Mouse (Mus musculus): ENCODE data around the gene Pde10a.

The Pde10a gene

DNA sequence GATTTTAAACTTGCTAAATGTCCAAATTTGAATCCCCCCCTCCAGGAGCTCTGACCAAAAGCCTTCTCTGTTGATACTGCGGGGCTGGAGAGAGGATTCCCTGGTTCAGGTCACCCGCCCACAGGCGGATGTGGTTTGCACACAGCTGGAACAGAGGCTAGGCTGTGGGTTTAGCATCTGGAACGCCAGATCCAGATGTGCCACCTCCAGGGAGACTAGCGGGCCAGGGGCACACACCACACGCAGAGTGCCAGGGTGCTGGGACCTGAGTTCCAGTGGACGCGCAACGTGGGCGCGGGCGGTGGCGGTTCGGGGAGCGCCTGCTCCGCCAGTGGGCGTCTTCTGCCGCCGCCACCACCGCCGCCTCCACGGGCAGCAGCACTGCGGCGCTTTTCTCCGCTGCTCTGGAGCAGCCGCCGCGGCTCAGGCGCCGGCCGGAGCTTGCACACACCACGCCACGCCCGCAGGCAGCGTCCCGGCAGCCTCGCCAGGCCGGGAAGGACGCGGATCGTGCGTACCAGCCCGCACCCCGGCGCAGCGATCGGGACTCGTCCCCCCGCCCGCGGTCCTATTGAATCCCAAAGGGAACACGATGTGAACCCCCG lies 275.4 kb downstream of the Pde10a start:
- no peak for DNase-seq (ENCODE audit: low read depth, low spot score)

DNA sequence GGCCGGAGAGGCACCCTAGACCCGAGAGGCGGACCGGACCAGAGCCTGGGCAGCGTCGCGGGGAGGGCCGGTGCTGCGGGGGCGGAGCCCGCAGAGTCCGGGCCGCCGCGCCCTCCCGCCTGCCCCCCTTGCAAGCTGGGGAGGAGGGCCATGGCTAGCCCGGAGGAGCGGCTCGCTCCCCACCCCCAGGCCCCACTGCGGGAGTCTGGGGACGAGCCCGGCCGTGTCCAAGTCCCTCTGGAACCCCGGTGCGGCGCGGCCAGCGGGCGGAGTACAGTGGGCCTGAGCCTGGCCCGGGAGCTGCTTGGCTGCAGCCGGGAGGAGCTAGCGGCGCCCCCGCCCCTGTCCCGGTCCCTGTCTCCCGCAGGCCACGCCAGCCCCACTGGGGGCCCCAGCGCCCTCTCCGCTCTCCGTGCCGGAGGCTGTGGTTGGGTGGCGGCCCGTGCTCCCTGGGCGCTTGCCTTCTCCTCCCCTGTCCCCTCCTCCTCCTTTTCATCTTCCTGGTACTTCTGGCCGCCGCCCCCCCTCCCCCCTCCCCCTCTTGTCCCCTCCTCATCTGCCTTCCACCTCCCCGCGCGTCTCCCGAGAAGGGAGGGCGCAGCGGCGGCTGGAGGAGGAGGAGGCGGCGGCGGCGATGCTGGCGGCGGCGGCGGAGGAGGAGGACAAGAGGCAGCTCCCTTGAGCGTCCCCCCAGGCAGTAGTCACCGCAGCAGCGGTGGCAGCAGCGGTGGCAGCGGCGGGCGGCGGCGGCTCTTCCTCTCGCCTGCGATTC lies 276.1 kb downstream of the Pde10a start:
- DNase-seq (ENCODE audit: low read depth, low spot score), result peak; percentile 20

DNA sequence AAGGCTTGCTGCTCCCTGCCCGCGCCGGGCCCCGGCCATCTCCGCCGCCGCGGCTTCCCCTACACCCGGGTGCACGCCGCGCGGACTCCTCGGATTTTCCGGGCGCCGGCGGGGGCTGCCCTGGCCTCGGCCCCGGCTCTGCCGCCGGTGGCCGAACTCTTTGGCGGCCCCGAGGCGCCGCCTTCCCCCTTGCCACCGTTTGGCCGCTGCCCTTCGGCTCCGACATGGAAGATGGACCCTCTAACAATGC lies 276.6 kb downstream of the Pde10a start:
- DNase-seq (ENCODE audit: low read depth, low spot score), result no peak

DNA sequence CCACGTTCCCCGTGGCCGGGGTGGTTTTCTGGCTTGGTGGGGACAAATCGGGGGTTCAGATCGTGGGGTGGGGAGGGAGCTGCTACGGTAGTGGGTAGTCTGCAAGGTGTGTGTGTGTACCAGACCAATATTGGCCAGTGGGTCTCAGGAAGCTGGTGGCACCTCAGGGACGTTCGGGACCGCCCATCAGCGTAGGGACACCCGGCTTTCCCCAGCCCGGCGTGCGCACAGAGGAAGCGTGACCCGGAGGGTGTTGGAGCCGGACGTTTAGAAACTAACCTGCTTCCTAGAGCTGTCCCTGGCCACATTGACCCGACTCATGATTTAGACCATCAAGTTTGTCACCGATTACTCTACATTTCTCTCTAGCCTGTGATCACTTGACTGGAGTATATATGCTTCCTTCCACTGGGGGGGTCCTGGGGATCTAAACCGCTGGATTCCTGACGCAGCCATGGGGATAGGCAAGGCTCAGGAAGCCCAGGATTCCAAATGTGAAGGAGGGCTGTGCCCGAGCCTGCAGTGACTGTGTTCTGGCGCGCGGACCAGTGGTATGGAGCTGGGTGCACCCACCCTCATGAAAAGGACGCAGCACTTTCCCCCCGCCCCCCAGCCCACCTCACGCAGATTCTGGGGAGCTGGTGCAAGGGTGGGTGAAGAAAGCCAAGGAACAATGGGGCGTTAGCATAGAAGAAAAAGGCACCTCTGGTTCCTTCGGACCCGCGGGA lies 277.2 kb downstream of the Pde10a start:
- peak; percentile 9 for DNase-seq (ENCODE audit: low read depth, low spot score)

DNA sequence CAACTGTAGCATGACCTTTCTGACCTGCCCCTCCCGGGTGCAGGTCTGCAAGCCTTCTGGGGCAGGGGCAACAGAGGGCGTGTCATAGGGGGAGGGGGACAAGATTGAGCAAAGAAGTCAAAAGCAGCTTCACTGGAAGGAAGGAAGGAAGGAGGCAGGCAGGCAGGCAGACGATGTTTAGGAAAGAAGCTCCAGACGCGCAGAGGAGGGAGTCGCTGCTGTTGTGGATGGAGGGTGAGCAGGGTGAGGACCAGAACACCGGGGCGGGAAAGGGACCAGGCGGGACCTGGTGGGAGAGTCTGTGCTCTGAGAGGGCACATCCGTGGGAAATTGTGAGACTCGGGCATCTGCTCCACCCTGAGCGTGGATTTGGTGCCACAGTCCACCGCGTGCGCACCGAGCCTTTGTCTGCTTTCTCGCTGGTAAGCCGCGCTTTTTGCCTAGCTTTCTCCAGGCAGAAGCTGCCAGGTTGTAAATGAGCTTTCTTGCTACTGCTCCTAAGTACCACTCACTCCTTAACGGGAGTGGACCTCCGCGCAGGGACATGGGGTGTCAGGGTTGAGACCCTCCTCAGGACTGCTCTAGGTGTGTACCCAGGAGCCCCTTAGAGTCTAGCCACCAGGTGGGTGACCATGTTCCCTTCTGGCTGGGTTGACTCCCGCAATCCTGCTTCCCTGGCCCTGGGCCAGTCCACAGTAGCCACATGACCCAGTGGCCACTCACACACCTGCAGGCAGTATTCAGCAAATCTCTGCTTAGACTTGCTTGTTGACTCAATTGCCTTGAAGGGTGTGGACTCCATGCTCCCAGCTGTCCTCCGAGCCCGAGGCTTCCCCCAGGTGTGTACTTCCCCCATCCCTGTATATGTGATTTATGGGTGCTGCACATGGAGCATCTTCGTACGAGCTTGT lies 278.0 kb downstream of the Pde10a start:
- DNase-seq (ENCODE audit: low read depth, low spot score), result peak; percentile 14

DNA sequence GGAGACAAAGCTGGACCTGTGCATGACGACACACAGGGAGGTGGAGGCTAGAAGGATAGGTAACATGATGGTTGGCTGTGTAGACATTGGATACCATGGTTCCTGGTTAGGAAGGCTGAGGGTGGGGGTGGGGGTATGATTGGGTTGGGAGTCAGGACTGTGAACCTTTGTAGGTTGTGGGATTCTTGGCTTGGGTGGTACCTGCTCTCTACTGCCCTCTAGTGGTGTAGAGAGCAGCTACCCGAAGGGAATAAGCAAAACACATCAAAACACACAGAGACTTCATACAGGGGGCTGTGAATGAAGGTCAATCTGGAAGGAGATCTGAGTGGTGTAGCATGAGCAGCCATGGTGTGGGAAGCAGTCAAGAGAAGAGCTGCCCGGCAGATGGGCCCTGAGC lies 282.2 kb downstream of the Pde10a start:
- DNase-seq (ENCODE audit: low read depth, low spot score), result no peak

DNA sequence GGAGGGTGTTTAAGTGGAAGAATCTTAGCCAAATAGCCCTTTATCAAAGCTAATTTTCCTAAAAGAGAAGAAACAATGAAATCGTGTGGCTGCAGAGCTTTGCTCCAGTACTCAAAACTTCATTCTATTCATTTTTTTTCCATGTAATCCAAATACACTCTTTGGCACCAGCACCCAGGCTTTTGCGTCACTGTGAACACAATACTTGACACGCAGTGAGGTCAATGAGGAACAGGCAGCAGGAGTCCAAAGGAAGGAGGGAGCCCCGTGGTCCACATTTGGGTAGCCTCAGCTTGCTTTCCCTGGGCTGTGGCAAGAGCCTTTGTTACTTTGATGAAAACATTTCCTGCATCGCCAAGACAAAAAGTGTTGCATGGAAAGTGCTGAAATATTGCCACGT lies 284.6 kb downstream of the Pde10a start:
- no peak for DNase-seq (ENCODE audit: low read depth, low spot score)

DNA sequence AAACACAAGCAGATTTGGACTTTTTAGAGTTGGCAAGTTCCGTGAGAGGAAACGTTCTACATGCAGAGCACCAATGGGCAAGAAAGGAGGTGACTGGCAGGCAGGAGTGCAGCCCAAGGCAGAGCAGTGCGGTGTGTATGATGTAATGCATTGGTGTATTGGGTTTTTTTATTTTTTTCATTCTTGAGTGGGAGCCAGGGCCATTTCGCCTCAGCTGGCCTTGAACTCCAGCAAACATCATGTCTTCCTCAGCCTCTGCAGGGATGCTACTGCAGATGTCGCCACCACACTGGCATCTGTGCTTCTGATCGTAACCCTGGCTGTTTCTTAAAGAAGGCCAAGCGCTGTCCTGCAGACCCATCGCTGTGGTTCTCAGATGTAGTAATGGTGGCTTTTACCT lies 285.0 kb downstream of the Pde10a start:
- DNase-seq (ENCODE audit: low read depth, low spot score), result no peak

DNA sequence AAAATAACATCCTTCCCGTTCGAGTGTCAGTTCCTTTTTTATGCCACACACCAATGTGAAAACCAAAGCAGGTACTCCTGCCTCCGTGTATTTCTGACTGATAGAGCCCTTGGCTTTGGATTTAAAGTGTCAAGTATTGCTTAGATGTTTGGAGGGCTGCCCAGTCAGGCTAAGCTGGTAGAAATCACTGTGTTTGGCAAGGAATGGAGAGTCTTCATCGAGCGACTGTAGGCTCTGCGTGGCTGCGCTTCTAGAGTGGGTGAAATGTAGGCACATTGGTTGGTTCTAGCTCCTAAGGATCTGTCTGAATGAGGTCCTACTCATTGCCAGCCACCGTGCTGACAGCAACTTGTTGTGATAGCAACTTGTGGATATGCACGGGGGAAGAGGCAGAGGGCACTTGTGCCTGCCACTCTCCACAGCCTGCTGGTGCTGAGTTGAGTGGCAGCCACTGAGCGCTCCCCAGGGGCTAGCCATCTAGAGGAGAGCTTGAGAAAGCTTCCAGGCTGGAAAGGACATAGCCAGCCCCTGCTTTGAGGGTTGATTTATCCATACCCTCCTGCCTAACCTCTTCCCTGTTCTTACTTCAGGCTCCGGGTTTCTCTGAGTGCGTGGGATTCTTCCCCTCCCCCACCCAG lies 287.2 kb downstream of the Pde10a start:
- DNase-seq (ENCODE audit: low read depth, low spot score), result no peak

DNA sequence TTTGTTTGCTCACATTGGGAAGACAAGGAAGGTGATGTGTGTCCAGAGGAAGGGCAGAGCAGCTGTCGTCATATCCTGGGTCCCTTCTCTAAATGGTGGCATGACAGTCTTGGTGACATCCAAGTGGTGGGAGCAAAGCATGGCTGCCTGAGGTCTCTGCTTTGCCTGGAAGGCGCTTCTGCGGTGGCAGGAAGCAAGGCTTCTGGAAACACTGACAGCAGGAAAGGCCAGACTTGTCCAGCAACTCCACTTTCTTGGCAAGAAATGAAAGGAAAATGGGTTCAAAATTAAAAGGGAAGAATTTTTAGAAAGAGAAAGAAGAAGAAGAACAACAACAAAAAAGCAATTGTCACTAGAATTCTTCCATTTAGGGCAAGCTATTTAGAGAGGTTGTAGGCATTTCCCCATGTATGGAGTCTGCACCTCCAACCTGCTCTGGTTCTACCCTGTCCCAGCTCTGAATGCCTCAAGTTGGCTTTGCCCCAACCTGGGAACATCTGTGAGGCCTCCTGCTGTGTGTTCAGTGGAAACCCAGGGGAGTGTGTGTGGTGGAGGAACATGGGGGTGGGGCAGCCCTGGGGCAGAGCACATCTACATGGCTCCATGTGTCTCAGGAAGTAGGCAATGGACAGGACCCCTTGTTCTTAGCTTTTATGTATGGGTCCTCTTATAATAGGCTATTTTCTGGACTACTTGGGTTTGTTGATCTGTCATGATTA lies 288.8 kb downstream of the Pde10a start:
- no peak for DNase-seq (ENCODE audit: low read depth, low spot score)

DNA sequence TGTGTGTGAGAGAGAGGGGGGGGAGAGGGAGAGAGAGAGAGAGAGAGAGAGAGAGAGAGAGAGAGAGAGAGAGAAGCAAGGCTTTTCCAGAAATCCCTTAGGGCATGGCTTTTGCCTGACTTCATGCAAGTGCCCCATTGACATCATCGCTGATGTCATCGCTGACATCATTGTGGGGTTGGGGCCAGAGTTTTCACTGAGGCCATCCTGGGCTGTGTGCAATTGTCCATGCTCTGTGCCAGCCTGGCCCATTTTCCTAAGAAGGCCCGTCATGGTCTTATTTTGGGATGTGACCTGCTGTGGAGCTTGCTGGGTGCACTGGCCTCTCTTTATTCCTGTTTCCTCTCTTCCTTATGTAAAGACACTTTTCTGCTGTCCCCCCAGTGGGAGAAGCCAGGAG lies 290.2 kb downstream of the Pde10a start:
- DNase-seq (ENCODE audit: low read depth, low spot score), result no peak

DNA sequence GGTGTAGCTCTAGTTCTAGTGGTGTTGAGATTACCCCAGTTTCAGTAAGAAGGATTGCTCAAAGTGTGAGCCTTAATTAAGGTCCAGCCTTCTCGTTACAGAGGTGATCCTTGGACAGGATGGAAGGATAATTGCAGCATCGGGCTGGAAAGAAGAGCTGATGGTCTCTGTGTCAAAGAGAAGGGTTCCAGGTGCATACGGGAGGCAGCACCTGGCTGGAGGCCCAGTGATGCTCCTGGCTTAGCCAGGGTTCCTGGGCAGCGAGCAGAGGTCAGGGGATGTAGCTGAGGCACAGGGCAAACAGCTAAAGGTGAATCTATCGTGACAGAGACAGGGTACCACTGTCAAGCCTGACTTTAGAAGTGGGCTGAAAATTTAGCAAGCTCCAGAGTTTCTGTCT lies 290.7 kb downstream of the Pde10a start:
- DNase-seq (ENCODE audit: low read depth, low spot score), result no peak

DNA sequence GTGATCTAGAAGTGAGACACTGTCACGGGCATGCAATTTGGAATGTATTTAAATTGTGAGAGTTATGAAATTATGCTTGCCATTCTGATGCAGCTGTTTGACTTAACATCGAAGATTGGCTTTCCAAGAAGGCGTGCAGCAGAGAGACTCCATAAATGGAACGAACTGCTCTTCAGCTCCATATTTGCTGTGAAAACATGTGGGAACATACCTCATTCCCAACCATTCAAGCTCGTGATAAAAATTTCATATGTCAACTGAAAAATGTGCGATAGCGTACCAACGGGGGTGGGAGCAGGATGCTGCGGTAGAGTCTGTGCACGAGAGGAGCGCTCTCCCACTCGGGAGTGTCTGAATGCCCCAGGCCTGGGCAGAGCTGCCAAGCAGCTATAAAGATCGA lies 293.5 kb downstream of the Pde10a start:
- no peak for DNase-seq (ENCODE audit: low read depth, low spot score)

DNA sequence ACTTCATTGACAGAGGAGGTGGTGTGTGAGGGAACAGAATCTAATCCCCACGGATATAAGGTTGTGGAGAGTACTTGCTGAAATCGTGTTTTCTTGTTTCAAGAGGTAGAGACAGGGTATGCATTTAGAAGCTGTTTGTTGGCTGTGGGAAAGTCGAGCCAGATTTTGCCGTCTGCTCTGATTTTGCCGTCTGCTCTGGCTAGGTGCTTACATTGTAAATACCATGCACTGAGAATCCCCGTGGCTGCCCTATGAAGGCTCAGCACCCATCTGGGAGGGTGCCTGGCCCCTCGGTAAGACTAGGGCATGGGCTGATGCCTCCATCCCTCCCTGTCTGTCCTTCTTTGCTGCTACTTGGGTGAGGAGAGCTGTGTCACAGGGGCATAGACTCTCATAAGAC lies 298.4 kb downstream of the Pde10a start:
- DNase-seq (ENCODE audit: low read depth, low spot score), result no peak

DNA sequence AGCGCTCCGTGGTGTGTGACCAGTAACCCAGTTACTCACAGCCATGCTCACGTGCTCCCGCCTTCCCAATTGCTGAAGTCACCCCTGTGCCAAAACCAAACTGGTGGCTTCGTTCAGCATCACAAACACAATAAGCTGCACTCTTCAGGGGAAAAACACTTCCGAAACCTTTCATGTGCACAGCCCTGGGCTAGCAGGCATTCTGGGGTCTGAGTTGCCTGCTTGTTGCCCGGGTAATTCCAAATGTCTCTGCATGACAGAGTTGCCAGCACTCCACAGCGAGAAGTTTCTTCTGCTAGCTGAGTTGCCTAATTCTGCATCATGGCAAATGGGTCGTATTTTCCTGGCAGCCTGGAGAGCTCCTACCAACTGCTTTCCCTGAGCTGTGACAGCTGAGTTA lies 302.0 kb downstream of the Pde10a start:
- no peak for DNase-seq (ENCODE audit: low read depth, low spot score)

DNA sequence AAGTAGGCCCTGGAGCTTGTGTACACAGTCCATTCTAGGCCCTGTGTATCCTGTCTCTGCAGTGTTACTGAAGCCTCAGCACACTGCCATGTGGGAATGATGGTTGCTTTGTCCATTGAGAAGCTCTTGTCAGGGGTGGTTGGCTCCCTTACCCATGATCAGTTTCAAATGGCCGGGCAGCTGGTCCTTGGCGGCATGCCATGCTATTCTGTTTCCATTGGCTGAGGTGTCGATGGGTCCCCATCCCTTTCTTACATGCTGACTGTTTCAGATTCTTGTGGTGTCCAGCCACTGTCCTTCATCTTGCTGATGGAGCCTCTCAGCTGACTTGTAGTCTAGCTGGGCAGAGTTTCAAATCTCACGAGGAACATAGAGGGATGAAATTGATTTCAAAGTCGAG lies 305.8 kb downstream of the Pde10a start:
- DNase-seq (ENCODE audit: low read depth, low spot score), result no peak

DNA sequence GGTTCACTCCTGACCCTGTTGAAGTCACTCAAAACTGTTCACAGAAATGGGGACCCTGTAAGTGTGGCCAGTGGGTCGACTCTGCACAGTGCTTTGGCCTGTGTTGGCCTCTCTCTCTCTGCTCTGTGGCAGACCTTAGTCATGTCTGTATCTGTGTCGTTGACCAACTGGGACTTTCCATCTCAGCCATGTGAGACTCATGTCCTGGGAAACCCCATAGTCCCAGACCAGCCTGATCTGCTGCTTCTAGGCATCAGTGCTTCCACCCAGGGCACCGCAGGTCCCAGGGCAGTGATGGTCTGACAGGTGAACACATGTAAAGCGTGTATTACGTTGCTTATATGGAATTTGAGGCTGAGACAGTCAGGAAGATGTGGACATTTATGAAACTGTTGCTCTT lies 311.1 kb downstream of the Pde10a start:
- no peak for DNase-seq (ENCODE audit: low read depth, low spot score)

DNA sequence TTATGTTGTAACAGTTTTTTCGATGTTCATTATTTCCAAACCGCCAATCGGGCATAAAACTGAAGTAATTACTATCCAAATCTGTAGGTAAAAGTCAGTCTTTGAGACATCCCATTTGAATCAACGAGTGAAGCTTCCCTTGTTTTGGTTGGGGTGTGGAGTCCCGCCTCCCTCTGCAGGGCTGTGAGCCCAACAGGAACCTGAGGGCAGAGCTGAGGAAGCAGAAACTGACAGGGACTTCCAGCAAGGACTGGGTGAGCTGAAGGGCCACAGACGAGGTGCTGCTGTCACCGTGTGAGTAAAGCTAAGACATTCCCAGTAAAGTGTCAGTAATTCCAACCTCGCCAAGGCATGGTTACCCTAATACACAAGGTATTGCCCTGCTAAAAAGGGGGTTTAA lies 313.1 kb downstream of the Pde10a start:
- DNase-seq (ENCODE audit: low read depth, low spot score), result no peak

DNA sequence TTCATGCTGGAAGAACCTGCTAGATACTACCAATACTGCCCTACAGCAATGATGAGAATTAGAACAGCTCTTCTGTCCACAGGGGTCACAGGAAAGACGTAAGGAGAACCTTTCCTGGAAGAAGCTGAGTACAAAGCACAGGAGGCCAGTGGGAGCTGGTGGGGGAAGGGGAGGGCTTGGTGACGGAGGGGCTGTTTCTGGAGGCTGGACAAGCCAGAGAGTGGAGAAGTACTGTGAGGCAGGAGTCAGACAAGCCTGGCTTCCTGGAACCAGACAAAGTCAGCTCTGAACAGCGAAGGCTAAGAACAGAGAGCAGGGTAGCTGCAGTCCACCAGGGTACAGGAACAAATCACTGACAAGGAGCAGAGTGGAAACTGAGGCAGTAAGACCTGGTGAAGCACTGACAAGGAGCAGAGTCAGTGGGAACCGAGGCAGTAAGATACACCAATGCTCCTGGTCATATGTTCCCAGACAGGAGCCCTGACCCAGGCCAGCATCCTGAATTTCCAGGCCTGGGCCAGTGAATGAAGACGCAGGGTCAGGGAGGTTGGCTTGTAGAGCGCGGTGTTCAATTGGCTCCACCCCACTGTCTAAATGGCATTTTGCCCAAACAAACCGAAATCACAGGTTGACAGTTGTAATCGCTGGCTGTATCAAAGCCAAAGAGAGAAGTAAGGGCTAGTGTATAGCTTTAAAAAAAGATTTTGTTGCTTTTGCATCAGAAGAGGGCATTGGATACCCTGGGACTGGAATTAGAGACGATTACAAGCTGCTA lies 314.3 kb downstream of the Pde10a start:
- DNase-seq (ENCODE audit: low read depth, low spot score), result no peak

DNA sequence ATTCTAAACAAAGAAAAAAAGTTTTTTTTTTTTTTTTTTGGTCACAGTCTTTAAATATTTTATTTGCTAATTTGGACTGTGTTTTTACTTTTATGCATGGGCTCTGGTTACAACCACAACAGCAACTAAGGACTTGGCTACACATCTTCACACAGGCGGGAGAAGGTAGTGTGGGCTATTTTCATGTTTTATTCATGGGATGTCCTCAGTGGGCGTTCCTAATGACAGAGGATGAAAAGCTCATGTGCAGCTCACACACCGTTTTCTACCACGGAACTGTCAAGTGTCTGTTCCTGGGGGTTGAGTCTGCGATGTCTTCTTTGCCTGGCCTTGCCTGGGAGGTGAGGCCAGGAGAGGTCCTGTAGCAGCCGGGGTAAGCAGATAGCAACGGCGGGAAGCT lies 315.9 kb downstream of the Pde10a start:
- no peak for DNase-seq (ENCODE audit: low read depth, low spot score)
